Mouse (Mus musculus): ENCODE results near the gene Zfp385b. TPM values are rescaled to one million over a fixed set of nuclear protein-coding genes. Genes with fewer than 3 reads are reported as not detected.

Gene Zfp385b
- polyA plus RNA-seq, 1 experiment: 1.7 TPM

GRCm38 (mm10) chr2:77542605-77543004, 276.8 kb downstream of the Zfp385b start:
- no peak overlapping the region for H3K27ac ChIP-seq (ENCODE audit: insufficient read depth, low read length)
- no peak overlapping the region for H3K4me3 ChIP-seq (ENCODE audit: insufficient read depth, low read length)
- no peaks in the 10 kb centered on the region for H3K4me1 ChIP-seq (ENCODE audit: control insufficient read depth, insufficient read depth, low read length)
- TF ChIP-seq POLR2A (IDR thresholded peaks at IDR 0.05; ENCODE audit: low read depth, low read length) (no peak), CTCF (IDR thresholded peaks at IDR 0.05; ENCODE audit: borderline replicate concordance, insufficient read depth, low read length) (no peak)

DNA sequence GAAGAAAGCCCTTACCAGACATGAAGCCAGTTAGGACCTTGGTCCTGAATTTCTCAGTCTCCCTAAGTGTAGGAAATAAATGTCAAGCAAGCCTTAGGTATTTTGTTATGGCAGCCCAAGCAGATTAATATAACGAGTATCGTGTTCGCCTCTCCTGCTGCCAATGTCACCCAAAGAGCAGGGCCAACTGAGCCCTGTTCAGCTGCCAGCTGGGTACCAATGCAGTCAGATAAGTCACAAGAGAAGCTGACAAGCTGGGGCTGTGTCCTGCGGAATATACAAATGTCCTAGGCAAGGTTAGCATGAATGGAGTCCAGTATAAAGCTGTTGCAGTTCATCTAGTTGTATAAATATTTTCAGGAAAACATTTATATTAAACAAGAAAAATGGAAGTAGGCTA, 277.8 kb downstream of the Zfp385b start:
- H3K4me3 ChIP-seq (ENCODE audit: insufficient read depth, low read length): no peak overlapping the region
- TF ChIP-seq CTCF (IDR thresholded peaks at IDR 0.05; ENCODE audit: borderline replicate concordance, insufficient read depth, low read length) (no peak), POLR2A (IDR thresholded peaks at IDR 0.05; ENCODE audit: low read depth, low read length) (no peak)
- no peak overlapping the region for H3K27ac ChIP-seq (ENCODE audit: insufficient read depth, low read length)
- no peaks in the 10 kb centered on the region for H3K4me1 ChIP-seq (ENCODE audit: control insufficient read depth, insufficient read depth, low read length)

- no peak for TF ChIP-seq POLR2A (IDR thresholded peaks at IDR 0.05; ENCODE audit: low read depth, low read length)
- Histone ChIP-seq H3K27ac (ENCODE audit: insufficient read depth, low read length) (no peak overlapping the region), H3K4me1 (ENCODE audit: control insufficient read depth, insufficient read depth, low read length) (no peaks in the 10 kb centered on the region), H3K4me3 (ENCODE audit: insufficient read depth, low read length) (no peak overlapping the region)
These were observed 278.6 kb downstream of the Zfp385b start for GRCm38 (mm10) chr2:77540860-77541259.

DNA sequence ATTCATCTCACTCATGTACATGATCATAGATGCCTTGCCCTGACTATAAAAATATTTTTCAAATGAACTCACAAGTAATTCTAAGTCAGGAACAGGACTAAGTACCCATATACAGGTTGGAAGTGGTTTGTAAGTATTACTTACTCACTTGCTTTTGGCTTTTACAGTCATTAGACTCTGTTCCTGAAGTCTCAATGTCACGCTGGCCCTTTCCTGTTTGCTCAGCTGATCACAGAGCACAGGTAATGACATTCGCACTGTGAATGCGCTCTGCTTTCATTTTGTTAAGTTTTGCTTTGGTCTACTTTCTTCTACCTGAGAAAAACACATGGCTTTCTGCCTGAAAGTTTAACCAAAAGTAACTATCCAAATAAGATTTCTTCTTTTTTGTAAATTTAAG, 282.9 kb downstream of the Zfp385b start:
- TF ChIP-seq POLR2A (IDR thresholded peaks at IDR 0.05; ENCODE audit: low read depth, low read length) (no peak), CTCF (IDR thresholded peaks at IDR 0.05; ENCODE audit: borderline replicate concordance, insufficient read depth, low read length) (no peak)
- H3K4me1 ChIP-seq (ENCODE audit: control insufficient read depth, insufficient read depth, low read length): no peaks in the 10 kb centered on the region

GRCm38 (mm10) chr2:77528079-77528752, 291.2 kb downstream of the Zfp385b start:
- TF ChIP-seq POLR2A (IDR thresholded peaks at IDR 0.05; ENCODE audit: low read depth, low read length): no peak
- no peak for TF ChIP-seq CTCF (IDR thresholded peaks at IDR 0.05; ENCODE audit: borderline replicate concordance, insufficient read depth, low read length)
- H3K27ac ChIP-seq (ENCODE audit: insufficient read depth, low read length): no peak overlapping the region
- H3K4me1 ChIP-seq (ENCODE audit: control insufficient read depth, insufficient read depth, low read length): no peaks in the 10 kb centered on the region
- no peak overlapping the region for H3K4me3 ChIP-seq (ENCODE audit: insufficient read depth, low read length)

More for the DNA sequence above, 282.9 kb downstream of the Zfp385b start:
- Histone ChIP-seq H3K4me3 (ENCODE audit: insufficient read depth, low read length) (no peak overlapping the region), H3K27ac (ENCODE audit: insufficient read depth, low read length) (no peak overlapping the region)

GRCm38 (mm10) chr2:77527616-77528015, 291.8 kb downstream of the Zfp385b start:
- TF ChIP-seq CTCF (IDR thresholded peaks at IDR 0.05; ENCODE audit: borderline replicate concordance, insufficient read depth, low read length) (no peak), POLR2A (IDR thresholded peaks at IDR 0.05; ENCODE audit: low read depth, low read length) (no peak)
- no peak overlapping the region for H3K4me3 ChIP-seq (ENCODE audit: insufficient read depth, low read length)

DNA sequence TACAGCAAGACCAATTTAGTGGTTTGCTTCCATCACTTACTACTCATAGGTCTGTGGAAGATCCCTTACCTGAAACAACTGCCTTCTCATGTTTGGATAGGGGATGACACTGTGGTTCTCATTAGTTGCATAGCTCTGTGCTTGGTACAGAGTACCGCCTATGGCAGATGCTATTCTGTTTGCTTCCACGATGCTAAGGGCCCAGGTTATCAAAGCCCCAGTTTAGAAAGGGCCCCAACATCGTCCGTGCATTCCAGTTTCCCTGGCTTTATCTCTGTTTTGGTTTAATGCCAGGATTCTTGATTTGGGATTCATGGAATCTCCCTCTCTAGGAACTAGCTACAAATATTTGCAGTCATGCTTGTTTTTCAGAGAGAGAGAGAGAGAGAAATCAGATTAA, 292.6 kb downstream of the Zfp385b start:
- TF ChIP-seq POLR2A (IDR thresholded peaks at IDR 0.05; ENCODE audit: low read depth, low read length) (no peak), CTCF (IDR thresholded peaks at IDR 0.05; ENCODE audit: borderline replicate concordance, insufficient read depth, low read length) (no peak)
- H3K4me1 ChIP-seq (ENCODE audit: control insufficient read depth, insufficient read depth, low read length): no peaks in the 10 kb centered on the region
- no peak overlapping the region for H3K27ac ChIP-seq (ENCODE audit: insufficient read depth, low read length)
- H3K4me3 ChIP-seq (ENCODE audit: insufficient read depth, low read length): no peak overlapping the region

More at GRCm38 (mm10) chr2:77527616-77528015, 291.8 kb downstream of the Zfp385b start:
- H3K4me1 ChIP-seq (ENCODE audit: control insufficient read depth, insufficient read depth, low read length): no peaks in the 10 kb centered on the region
- H3K27ac ChIP-seq (ENCODE audit: insufficient read depth, low read length): no peak overlapping the region

- Histone ChIP-seq H3K4me3 (ENCODE audit: insufficient read depth, low read length) (no peak overlapping the region), H3K27ac (ENCODE audit: insufficient read depth, low read length) (no peak overlapping the region)
- TF ChIP-seq POLR2A (IDR thresholded peaks at IDR 0.05; ENCODE audit: low read depth, low read length) (no peak), CTCF (IDR thresholded peaks at IDR 0.05; ENCODE audit: borderline replicate concordance, insufficient read depth, low read length) (no peak)
These were observed 293.1 kb downstream of the Zfp385b start for GRCm38 (mm10) chr2:77526301-77526700.

DNA sequence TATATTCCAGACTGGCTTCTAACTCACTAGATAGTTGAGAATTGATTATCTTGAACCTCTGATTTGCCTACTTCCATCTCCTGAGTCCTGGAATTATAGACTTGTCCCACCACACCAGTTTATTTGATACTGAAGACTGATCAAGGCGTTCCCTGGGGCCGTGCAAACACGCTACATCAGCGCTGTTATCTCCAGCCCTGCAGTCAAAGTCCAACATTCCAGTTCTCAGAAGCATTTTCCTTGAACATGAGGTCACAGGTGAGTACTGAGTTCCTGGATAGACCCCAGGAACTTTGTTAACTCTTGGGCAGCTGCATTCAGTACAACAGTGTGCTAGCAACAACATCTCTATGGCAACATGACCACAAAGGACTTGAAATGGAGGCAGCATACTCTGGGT, 297.2 kb downstream of the Zfp385b start:
- no peaks in the 10 kb centered on the region for H3K4me1 ChIP-seq (ENCODE audit: control insufficient read depth, insufficient read depth, low read length)
- no peak overlapping the region for H3K4me3 ChIP-seq (ENCODE audit: insufficient read depth, low read length)
- no peak for TF ChIP-seq POLR2A (IDR thresholded peaks at IDR 0.05; ENCODE audit: low read depth, low read length)
- H3K27ac ChIP-seq (ENCODE audit: insufficient read depth, low read length): no peak overlapping the region

More at GRCm38 (mm10) chr2:77526301-77526700, 293.1 kb downstream of the Zfp385b start:
- H3K4me1 ChIP-seq (ENCODE audit: control insufficient read depth, insufficient read depth, low read length): no peaks in the 10 kb centered on the region

DNA sequence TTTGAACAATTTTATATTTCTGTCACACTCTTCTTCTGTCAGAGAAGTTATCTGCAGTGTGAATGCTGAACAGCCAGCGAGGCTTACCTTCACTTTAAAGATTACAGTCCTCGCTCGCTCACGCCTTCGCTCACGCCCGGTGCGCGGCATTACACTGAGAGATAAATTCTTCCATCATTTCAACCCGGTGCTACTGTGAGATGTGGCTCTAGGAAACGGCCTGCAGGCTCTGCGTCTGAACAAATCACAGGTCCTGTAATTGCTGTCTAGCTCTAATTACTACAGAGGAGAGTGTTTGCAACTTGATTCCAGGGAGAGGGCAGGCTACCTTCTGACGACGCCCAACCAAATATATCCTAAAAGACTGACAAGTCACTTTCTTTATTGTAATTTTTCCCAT, 300.1 kb downstream of the Zfp385b start:
- TF ChIP-seq POLR2A (IDR thresholded peaks at IDR 0.05; ENCODE audit: low read depth, low read length): no peak
- Histone ChIP-seq H3K4me3 (ENCODE audit: insufficient read depth, low read length) (peak overlapping the region; percentile 60), H3K4me1 (ENCODE audit: control insufficient read depth, insufficient read depth, low read length) (no peaks in the 10 kb centered on the region), H3K27ac (ENCODE audit: insufficient read depth, low read length) (no peak overlapping the region)

- H3K4me3 ChIP-seq (ENCODE audit: insufficient read depth, low read length): peak overlapping the region; percentile 60
- H3K27ac ChIP-seq (ENCODE audit: insufficient read depth, low read length): no peak overlapping the region
- TF ChIP-seq POLR2A (IDR thresholded peaks at IDR 0.05; ENCODE audit: low read depth, low read length): no peak
- no peak for TF ChIP-seq CTCF (IDR thresholded peaks at IDR 0.05; ENCODE audit: borderline replicate concordance, insufficient read depth, low read length)
- H3K4me1 ChIP-seq (ENCODE audit: control insufficient read depth, insufficient read depth, low read length): no peaks in the 10 kb centered on the region
These were observed 300.7 kb downstream of the Zfp385b start for GRCm38 (mm10) chr2:77518693-77519092.

All from embryonic fibroblast, embryonic 13.5 days (primary cell).